Mouse (Mus musculus) left cerebral cortex, postnatal 25 days (tissue): ENCODE measurements around the gene Rpl29. TPM values are rescaled to one million over a fixed set of nuclear protein-coding genes. Genes with fewer than 3 reads are reported as not detected.

Source experiments
- DNase-seq, 2 experiments: peaks; one replicate each; pipeline ENCODE4 v3.0.0; 2022; ENCODE audit warnings: low spot score in 2 of 2, mixed read lengths in 1 of 2
- intact Hi-C: fragments of 180-260 bp; cut with DNase I; formaldehyde crosslinking; loops from one replicate; pipeline ENCODE4 v1.15.1; 2025
- total RNA-seq, 2 experiments: library from RNA; stranded (reverse); gene quantifications; 2 replicates each; pipeline ENCODE4 v1.2.3; 2021

The Rpl29 gene
- total RNA-seq, 2 experiments from 2014 or later: 289 to 302 TPM

DNA sequence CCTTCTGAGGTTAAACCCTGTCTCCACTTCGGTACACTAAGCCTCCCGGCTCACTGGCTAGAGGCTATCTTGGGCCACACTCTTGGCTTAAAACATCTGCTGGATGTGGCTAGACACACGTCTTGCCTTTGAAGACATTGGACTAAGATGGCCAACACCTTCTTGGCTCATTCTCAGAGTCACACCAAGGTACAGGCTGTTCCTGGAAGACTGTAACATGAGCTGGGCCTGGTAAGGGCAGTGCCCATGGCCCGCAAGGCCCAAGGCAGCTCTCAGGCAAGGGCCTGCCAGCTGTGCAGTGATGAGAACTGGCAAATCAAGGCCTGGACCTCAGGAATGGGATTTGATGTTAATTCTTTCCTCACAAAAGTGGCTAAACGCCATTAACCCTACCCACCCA is 15.6 kb upstream of the Rpl29 start:
- DNase-seq: no peak
- intact Hi-C loops: no loop called here

- peak in 1 of 2 experiments; percentile 78 for DNase-seq
- intact Hi-C loops: no loop called here
These were observed 12.4 kb upstream of the Rpl29 start for GRCm38 (mm10) chr9:106416826-106417225.

DNA sequence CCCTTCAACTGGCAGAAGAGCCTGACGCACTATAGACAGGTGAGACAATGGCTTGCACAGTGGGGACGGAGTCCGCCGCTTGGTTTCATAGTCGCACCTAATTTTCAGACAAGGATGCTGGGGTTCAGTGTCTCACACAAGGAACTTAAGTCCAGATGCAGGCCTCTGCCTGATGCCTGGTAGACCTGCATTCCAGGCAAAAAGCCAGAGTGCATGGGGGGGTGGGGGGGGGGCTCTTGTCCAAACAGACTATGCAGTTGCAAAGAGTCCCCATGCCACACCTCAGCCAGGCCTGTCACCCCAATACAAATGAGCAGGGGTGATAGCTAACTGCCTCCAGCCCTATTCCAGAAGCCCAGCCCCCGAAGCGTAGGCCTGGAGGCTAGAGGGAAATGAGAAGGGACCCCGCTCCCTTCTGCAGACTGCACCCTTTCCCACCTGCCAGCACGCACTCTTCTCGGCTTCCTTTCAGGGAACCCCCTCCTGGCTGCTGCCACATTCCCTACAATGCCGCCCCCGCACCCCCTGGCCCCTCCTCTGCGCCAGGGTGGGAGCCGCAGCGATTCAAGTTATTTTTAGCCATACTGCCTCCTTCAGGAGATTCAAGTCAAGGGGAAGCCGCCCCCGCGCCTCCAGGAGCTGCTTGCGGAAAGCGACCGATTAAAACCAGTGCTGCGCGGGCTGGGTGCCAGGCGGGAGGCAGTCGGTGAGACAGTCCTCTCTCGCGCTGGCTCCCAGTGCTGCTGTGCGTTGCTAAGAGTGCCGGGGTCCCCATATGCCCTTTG is 11.2 kb upstream of the Rpl29 start:
- intact Hi-C loops: loop anchor here (1.0 to 2.0 kb wide), 4 partner anchors 48 to 128 kb away; no protein-coding TSS in a partner anchor

DNA sequence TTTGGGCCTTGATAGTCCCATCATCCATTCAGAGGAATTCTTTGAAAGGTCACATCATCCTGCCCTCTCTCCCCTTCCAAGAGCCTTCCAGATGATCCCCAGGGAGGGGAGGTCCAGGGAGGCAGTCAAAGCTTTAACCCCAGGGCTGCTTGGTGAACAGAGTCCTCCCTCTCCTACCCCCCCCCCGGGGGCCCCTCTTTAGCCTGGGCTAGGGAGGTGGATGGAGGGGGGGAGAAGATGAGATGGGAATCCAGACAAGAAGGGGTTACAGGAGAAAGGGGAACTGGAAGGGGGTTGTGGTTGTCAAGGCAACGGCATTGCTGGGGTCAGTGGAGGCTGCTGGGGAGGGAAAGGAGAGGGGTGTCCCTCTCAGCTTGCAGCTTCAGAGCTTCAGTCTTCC is 8.6 kb upstream of the Rpl29 start:
- intact Hi-C loops: loop anchor here (1.0 to 10.0 kb wide), 3 partner anchors 114 to 206 kb away; no protein-coding TSS in a partner anchor
- DNase-seq: no peak

More for the DNA sequence above, 11.2 kb upstream of the Rpl29 start:
- peak; percentile 93 to 99 for DNase-seq

DNA sequence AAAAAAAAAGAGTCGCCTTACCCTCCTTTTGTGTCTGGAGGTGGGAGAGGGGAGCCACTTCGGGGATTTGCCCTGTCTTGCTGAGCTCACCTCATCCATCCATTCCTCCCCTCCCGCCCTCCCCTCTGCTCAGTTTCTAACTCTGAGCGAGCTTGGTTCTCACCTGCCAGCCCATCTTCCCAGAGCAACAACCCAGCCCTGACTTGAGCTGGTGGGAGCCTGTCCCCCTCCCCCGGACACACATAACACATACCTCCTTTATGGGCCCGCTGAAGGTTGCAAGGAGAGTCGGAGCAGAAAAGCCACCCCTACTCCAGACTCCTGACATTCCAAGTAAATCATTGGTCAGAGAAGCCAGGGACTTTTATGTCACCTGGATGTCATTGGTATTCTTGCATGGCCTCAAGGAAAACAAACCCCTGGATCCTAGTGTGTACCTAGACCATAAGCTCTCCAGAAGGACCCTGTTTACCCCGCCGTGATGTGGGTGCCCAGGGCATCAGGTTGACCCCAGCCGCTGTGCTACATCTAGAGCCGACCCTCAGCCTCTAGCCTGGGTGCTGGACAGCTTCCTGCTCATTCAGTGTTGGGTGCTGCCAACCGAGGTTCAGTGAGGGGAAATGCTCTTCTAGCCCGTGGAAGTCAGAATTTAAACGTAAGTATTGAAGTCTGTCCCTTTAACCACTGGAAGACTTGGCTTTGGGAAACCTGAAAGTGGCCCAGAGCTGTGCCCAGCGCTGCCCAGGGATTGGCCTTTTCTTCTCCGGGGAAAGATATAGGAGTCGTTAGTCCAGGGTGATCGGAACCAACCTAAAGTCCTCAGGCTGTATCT is 8.0 kb upstream of the Rpl29 start:
- intact Hi-C loops: loop anchor here (1.0 to 10.0 kb wide), 3 partner anchors 115 to 206 kb away; no protein-coding TSS in a partner anchor
- no peak for DNase-seq

GRCm38 (mm10) chr9:106421865-106422160 is 7.4 kb upstream of the Rpl29 start:
- DNase-seq: peak; percentile 88 to 94
- intact Hi-C loops: loop anchor here (1.0 to 10.0 kb wide), 3 partner anchors 116 to 207 kb away; no protein-coding TSS in a partner anchor

DNA sequence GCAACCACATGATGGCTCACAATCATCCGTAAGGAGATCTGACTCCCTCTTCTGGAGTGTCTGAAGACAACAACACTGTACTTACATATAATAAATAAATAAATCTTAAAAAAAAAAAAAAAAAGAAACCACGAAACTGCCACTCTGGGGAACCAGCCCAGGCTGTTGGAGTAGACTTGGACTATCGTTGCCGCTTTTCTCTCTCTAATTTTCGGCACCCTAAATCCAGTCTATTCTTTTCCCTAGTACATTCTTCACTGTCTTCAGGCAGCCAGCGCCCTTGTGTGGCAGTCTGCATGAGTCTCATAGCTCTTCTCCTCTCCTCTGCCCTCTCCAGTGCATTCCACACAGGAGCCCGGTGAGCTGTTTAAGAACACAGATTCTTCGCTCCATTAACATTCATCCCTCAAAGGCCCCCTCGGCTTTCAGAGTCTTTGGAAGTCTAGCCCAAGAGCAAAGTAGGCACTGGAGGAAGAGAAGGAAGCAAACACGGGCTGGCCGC is 484 bp upstream of the Rpl29 start:
- peak in 1 of 2 experiments; percentile 32 for DNase-seq
- intact Hi-C loops: loop anchor here (2.0 to 10.0 kb wide), 2 partner anchors 48 to 214 kb away; partner anchors contain the start of gene Parp3

- intact Hi-C loops: no loop called here
- no peak for DNase-seq
These were observed 686 bp downstream of the Rpl29 start for GRCm38 (mm10) chr9:106430015-106430264.

GRCm38 (mm10) chr9:106433389-106433788 is 4.1 kb downstream of the Rpl29 start:
- peak in 1 of 2 experiments; percentile 72 for DNase-seq
- intact Hi-C loops: no loop called here

GRCm38 (mm10) chr9:106436566-106436965 is 7.3 kb downstream of the Rpl29 start:
- DNase-seq: no peak
- intact Hi-C loops: no loop called here

DNA sequence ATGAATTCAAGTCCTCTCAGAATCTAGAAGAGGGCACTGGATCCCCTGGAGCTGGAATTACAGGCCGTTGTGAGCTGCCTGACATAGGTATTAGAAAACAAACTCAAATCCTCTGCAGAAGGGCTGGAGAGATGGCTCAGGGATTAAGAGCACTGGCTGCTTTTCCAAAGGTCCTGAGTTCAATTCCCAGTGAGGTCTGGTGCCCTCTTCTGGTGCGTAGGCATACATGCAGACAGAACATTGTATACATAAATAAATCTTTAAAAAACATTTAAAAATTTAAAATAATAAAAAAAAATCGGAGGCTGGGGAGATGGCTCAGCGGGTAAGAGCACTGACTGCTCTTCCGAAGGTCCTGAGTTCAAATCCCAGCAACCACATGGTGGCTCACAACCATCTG is 13.4 kb downstream of the Rpl29 start:
- intact Hi-C loops: no loop called here
- DNase-seq: no peak

GRCm38 (mm10) chr9:106444836-106445235 is 15.6 kb downstream of the Rpl29 start:
- intact Hi-C loops: no loop called here
- no peak for DNase-seq

DNA sequence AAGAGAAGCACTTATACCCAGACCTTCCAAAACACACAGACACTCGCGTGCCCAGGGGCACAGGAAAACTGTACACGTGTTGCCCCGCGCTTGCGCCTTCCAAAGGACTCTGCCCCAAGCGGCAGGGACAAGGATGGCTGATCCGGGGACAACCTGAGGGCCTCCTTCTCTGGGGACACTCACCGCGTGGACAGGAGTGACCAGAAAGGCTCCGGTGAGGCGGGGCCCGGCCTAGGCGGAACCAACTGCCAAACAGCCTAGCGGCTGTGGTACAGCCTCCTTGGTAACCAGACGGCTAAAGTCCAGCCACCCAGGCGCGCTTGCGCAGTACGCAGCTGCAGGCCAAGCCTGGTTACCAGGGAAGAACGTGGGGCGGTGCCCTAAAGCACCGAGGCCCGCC is 18.1 kb downstream of the Rpl29 start, which contains the start of the genes Abhd14b and Abhd14a:
TSS of gene Abhd14b (plus strand) at position 112 of the 400 bp plus-strand sequence.
TSS of gene Abhd14a (minus strand) at position 331 of the 400 bp plus-strand sequence.
- intact Hi-C loops: no loop called here
- DNase-seq: peak; percentile 92 to 96

- intact Hi-C loops: loop anchor here (2.0 kb wide), 1 partner anchor 29 kb away; the partner anchor contains the start of gene Parp3
- DNase-seq: no peak
These were observed 18.7 kb downstream of the Rpl29 start for GRCm38 (mm10) chr9:106447951-106448350.

GRCm38 (mm10) chr9:106448498-106449031 is 19.3 kb downstream of the Rpl29 start:
- intact Hi-C loops: loop anchor here (2.0 kb wide), 1 partner anchor 28 kb away; the partner anchor contains the start of gene Parp3
- DNase-seq: peak; percentile 75 to 77

DNA sequence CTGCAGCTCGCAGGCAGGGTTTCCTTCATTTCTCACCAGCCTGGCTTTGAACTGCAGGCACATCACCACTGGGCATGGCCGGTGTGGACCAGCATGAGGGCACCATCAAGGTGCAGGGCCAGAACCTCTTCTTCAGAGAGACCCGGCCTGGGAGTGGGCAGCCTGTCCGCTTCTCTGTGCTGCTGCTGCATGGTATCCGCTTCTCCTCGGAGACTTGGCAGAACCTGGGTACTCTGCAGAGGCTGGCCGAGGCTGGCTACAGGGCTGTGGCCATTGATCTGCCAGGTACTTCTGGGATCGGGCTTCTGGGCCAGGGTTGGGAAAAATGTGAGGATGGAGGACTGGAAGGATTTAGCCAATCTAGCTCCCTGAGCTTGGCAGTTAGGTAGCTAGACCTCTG is 20.7 kb downstream of the Rpl29 start:
- DNase-seq: no peak
- intact Hi-C loops: loop anchor here (2.0 kb wide), 1 partner anchor 27 kb away; the partner anchor contains the start of gene Parp3

GRCm38 (mm10) chr9:106450661-106451060 is 21.4 kb downstream of the Rpl29 start:
- intact Hi-C loops: no loop called here
- DNase-seq: no peak

- intact Hi-C loops: no loop called here
- no peak for DNase-seq
These were observed 22.0 kb downstream of the Rpl29 start for GRCm38 (mm10) chr9:106451298-106451697.

- DNase-seq: no peak
- intact Hi-C loops: no loop called here
These were observed 22.6 kb downstream of the Rpl29 start for GRCm38 (mm10) chr9:106451899-106452298.

GRCm38 (mm10) chr9:106452351-106452750 is 23.1 kb downstream of the Rpl29 start:
- intact Hi-C loops: no loop called here
- DNase-seq: no peak
